Comparison of ENCODE assay signal across 11 mouse cellular contexts in genomic region chr9:42819247-42819646, GRCm38 (mm10).
DNase-seq lines count a peak whose midpoint lies in the region; ATAC-seq and TF ChIP-seq lines count a peak whose summit lies in the region.
"Had no signal": no experiment of that assay in that cellular context is flagged by ENCODE, and none has a peak within 500 bp of the region (broad histone marks: within the 10 kb centered on the region; RNA-seq: fewer than 3 reads in every experiment).

No protein-coding gene starts in this region.

- no peaks in the 10 kb centered on the region for H3K36me3 ChIP-seq in hindbrain, embryonic 10.5 days
- H3K36me3 ChIP-seq in hindbrain, embryonic 14.5 days (replicated peaks; ENCODE audit: control insufficient read depth, insufficient read depth) = no peaks in the 10 kb centered on the region
- no peaks in the 10 kb centered on the region for H3K36me3 ChIP-seq in neural tube, embryonic 15.5 days
- no peaks in the 10 kb centered on the region for H3K36me3 ChIP-seq in limb, embryonic 11.5 days (ENCODE audit: control insufficient read depth, insufficient read depth, low read length)
- peaks cover 2% of the 10 kb centered on the region; the same call in 1 of the 2 replicates for H3K36me3 ChIP-seq in midbrain, postnatal 0 days (ENCODE audit: insufficient read depth, low read length)
- H3K36me3 ChIP-seq: limb, embryonic 12.5 days had no signal

- peaks cover 8% of the 10 kb centered on the region; the same call in 1 of the 2 replicates for H3K4me1 ChIP-seq in hindbrain, embryonic 10.5 days (replicated peaks)
- peaks cover 8% of the 10 kb centered on the region for H3K4me1 ChIP-seq in hindbrain, embryonic 14.5 days (replicated peaks; ENCODE audit: control insufficient read depth, insufficient read depth, low read length)
- H3K4me1 ChIP-seq in neural tube, embryonic 15.5 days = peaks cover 6% of the 10 kb centered on the region; the same call in 1 of the 2 replicates
- H3K4me1 ChIP-seq in limb, embryonic 11.5 days (ENCODE audit: control insufficient read depth, insufficient read depth, low read length) = no peaks in the 10 kb centered on the region
- no peaks in the 10 kb centered on the region for H3K4me1 ChIP-seq in midbrain, postnatal 0 days (ENCODE audit: insufficient read depth, low read length)
- H3K4me1 ChIP-seq: limb, embryonic 12.5 days had no signal

- 60% methylated on average over 3 of the region's 3 CpGs for WGBS in hindbrain, embryonic 10.5 days
- WGBS in hindbrain, embryonic 14.5 days = 28% methylated on average over 3 of the region's 3 CpGs
- 46% methylated on average over 3 of the region's 3 CpGs for WGBS in neural tube, embryonic 15.5 days
- WGBS in limb, embryonic 11.5 days = 53% methylated on average over 3 of the region's 3 CpGs
- WGBS in midbrain, postnatal 0 days = 62% methylated on average over 3 of the region's 3 CpGs

- H3K4me2 ChIP-seq in hindbrain, embryonic 14.5 days (replicated peaks) = no peak overlapping the region
- H3K4me2 ChIP-seq in neural tube, embryonic 15.5 days = no peak overlapping the region
- no peak overlapping the region for H3K4me2 ChIP-seq in limb, embryonic 11.5 days (ENCODE audit: low read depth, severe bottlenecking)
- no peak overlapping the region for H3K4me2 ChIP-seq in midbrain, postnatal 0 days (ENCODE audit: low read depth, low read length, poor library complexity, severe bottlenecking)
- H3K4me2 ChIP-seq: limb, embryonic 12.5 days had no signal

- H3K9ac ChIP-seq in hindbrain, embryonic 14.5 days = no peak overlapping the region
- no peak overlapping the region for H3K9ac ChIP-seq in neural tube, embryonic 15.5 days (replicated peaks)
- no peak overlapping the region for H3K9ac ChIP-seq in limb, embryonic 11.5 days (ENCODE audit: low read length)
- H3K9ac ChIP-seq in midbrain, postnatal 0 days (replicated peaks; ENCODE audit: low read length, poor library complexity, severe bottlenecking) = no peak overlapping the region
- H3K9ac ChIP-seq: limb, embryonic 12.5 days had no signal

- no peak for TF ChIP-seq CTCF in midbrain, postnatal 0 days (IDR thresholded peaks at IDR 0.05)

- H3K27ac ChIP-seq in hindbrain, embryonic 10.5 days = no peak overlapping the region
- no peak overlapping the region for H3K27ac ChIP-seq in hindbrain, embryonic 14.5 days
- no peak overlapping the region for H3K27ac ChIP-seq in neural tube, embryonic 15.5 days (replicated peaks)
- H3K27ac ChIP-seq in limb, embryonic 11.5 days (replicated peaks; ENCODE audit: low read depth, low read length) = no peak overlapping the region
- H3K27ac ChIP-seq in midbrain, postnatal 0 days (ENCODE audit: low read depth, low read length) = no peak overlapping the region
- H3K27ac ChIP-seq: limb, embryonic 12.5 days had no signal

- H3K27me3 ChIP-seq in hindbrain, embryonic 10.5 days (ENCODE audit: insufficient read depth, poor library complexity, severe bottlenecking) = peaks cover 2% of the 10 kb centered on the region; the same call in 1 of the 2 replicates
- H3K27me3 ChIP-seq in hindbrain, embryonic 14.5 days (ENCODE audit: control insufficient read depth, insufficient read depth, low read length) = no peaks in the 10 kb centered on the region
- H3K27me3 ChIP-seq in neural tube, embryonic 15.5 days (replicated peaks) = no peaks in the 10 kb centered on the region
- no peaks in the 10 kb centered on the region for H3K27me3 ChIP-seq in limb, embryonic 11.5 days (ENCODE audit: control insufficient read depth, insufficient read depth, low read length)
- H3K27me3 ChIP-seq in midbrain, postnatal 0 days (ENCODE audit: insufficient read depth, low read length) = no peaks in the 10 kb centered on the region
- H3K27me3 ChIP-seq: limb, embryonic 12.5 days had no signal

- H3K9me3 ChIP-seq in hindbrain, embryonic 10.5 days = no peaks in the 10 kb centered on the region
- H3K9me3 ChIP-seq in hindbrain, embryonic 14.5 days (ENCODE audit: control insufficient read depth, low read length) = no peaks in the 10 kb centered on the region
- H3K9me3 ChIP-seq in neural tube, embryonic 15.5 days (replicated peaks) = no peaks in the 10 kb centered on the region
- H3K9me3 ChIP-seq in limb, embryonic 11.5 days (ENCODE audit: control insufficient read depth, low read length) = no peaks in the 10 kb centered on the region
- no peaks in the 10 kb centered on the region for H3K9me3 ChIP-seq in midbrain, postnatal 0 days (ENCODE audit: low read length)
- H3K9me3 ChIP-seq: limb, embryonic 12.5 days had no signal

- no peak for ATAC-seq in hindbrain, embryonic 14.5 days (ENCODE audit: low FRiP score)
- ATAC-seq in neural tube, embryonic 15.5 days (ENCODE audit: low FRiP score) = no peak
- no peak for ATAC-seq in limb, embryonic 11.5 days (ENCODE audit: insufficient number of reproducible peaks, low FRiP score, low TSS enrichment, low read depth)
- no peak for ATAC-seq in midbrain, postnatal 0 days (ENCODE audit: low FRiP score)

- H3K4me3 ChIP-seq in hindbrain, embryonic 10.5 days = no peak overlapping the region
- H3K4me3 ChIP-seq in hindbrain, embryonic 14.5 days (replicated peaks; ENCODE audit: low read length) = no peak overlapping the region
- no peak overlapping the region for H3K4me3 ChIP-seq in neural tube, embryonic 15.5 days (replicated peaks)
- no peak overlapping the region for H3K4me3 ChIP-seq in limb, embryonic 11.5 days (ENCODE audit: low read depth, low read length)
- no peak overlapping the region for H3K4me3 ChIP-seq in midbrain, postnatal 0 days (ENCODE audit: low read depth, low read length)
- H3K4me3 ChIP-seq: limb, embryonic 12.5 days had no signal

- DNase-seq in hindbrain, embryonic 10.5 days (ENCODE audit: low spot score) = peak; percentile 35
- DNase-seq in hindbrain, embryonic 14.5 days (ENCODE audit: low spot score) = no peak
- DNase-seq in neural tube, embryonic 10.5 days (ENCODE audit: extremely low spot score, low spot score) = peak; percentile 42
- peak; percentile 59 for DNase-seq in embryo, embryonic 10 days (ENCODE audit: low spot score)
- peak; percentile 68 for DNase-seq in limb, embryonic 11.5 days (ENCODE audit: low spot score)
- DNase-seq in cerebellum, postnatal 25 days = no peak
- DNase-seq in midbrain, postnatal 0 days (ENCODE audit: low spot score) = no peak
- DNase-seq: cerebellum, adult 11-12 months; right cerebral cortex, postnatal 14 days had no signal

Comparison
In these comparisons a context has a peak if more than half of its experiments do, and no peak if none do; other contexts are left out.
1. DNase-seq: peak in hindbrain, embryonic 10.5 days (single experiment), neural tube, embryonic 10.5 days (single experiment), embryo, embryonic 10 days (single experiment) and limb, embryonic 11.5 days (single experiment); none in hindbrain, embryonic 14.5 days (single experiment), cerebellum, postnatal 25 days (0 of 2) and midbrain, postnatal 0 days (single experiment).